Mouse (Mus musculus): ENCODE data around the gene Naga.

Gene Naga

GRCm38 (mm10) chr15:82339150-82339549, 425 bp upstream of the Naga start:
- DNase-seq (ENCODE audit: low spot score in 2 of 2): peak in 1 of 2 experiments; percentile 18

- DNase-seq (ENCODE audit: low spot score in 2 of 2): peak in 1 of 2 experiments; percentile 38
Observed at GRCm38 (mm10) chr15:82337875-82338274, 850 bp downstream of the Naga start.

GRCm38 (mm10) chr15:82336629-82337028, 2.1 kb downstream of the Naga start:
- no peak for DNase-seq (ENCODE audit: low spot score in 2 of 2)

- DNase-seq (ENCODE audit: low spot score in 2 of 2): no peak
Observed at GRCm38 (mm10) chr15:82335194-82335593, 3.5 kb downstream of the Naga start.

- no peak for DNase-seq (ENCODE audit: low spot score in 2 of 2)
Observed at GRCm38 (mm10) chr15:82325382-82325781, 13.3 kb downstream of the Naga start.

- no peak for DNase-seq (ENCODE audit: low spot score in 2 of 2)
Observed at GRCm38 (mm10) chr15:82322195-82322594, 16.5 kb downstream of the Naga start.

- DNase-seq (ENCODE audit: low spot score in 2 of 2): no peak
Observed at GRCm38 (mm10) chr15:82319613-82320012, 19.1 kb downstream of the Naga start.

GRCm38 (mm10) chr15:82317839-82318238, 20.9 kb downstream of the Naga start:
- no peak for DNase-seq (ENCODE audit: low spot score in 2 of 2)

- DNase-seq (ENCODE audit: low spot score in 2 of 2): no peak
Observed at GRCm38 (mm10) chr15:82308416-82308815, 30.3 kb downstream of the Naga start.

GRCm38 (mm10) chr15:82307107-82307506, 31.6 kb downstream of the Naga start:
- DNase-seq (ENCODE audit: low spot score in 2 of 2): no peak

GRCm38 (mm10) chr15:82298764-82299561, 39.8 kb downstream of the Naga start, which contains the start of gene Wbp2nl:
Gene Wbp2nl, plus strand, starts transcription at chr15:82298954.
- no peak for DNase-seq (ENCODE audit: low spot score in 2 of 2)

GRCm38 (mm10) chr15:82294059-82294458, 44.7 kb downstream of the Naga start:
- DNase-seq (ENCODE audit: low spot score in 2 of 2): no peak

- no peak for DNase-seq (ENCODE audit: low spot score in 2 of 2)
Observed at GRCm38 (mm10) chr15:82293271-82293711, 45.4 kb downstream of the Naga start.

GRCm38 (mm10) chr15:82292851-82293250, 45.9 kb downstream of the Naga start:
- DNase-seq (ENCODE audit: low spot score in 2 of 2): no peak

- no peak for DNase-seq (ENCODE audit: low spot score in 2 of 2)
Observed at GRCm38 (mm10) chr15:82290252-82290651, 48.5 kb downstream of the Naga start.

- no peak for DNase-seq (ENCODE audit: low spot score in 2 of 2)
Observed at GRCm38 (mm10) chr15:82286157-82286556, 52.6 kb downstream of the Naga start.

- no peak for DNase-seq (ENCODE audit: low spot score in 2 of 2)
Observed at GRCm38 (mm10) chr15:82280638-82281037, 58.1 kb downstream of the Naga start.

All from spleen, postnatal 36 days (tissue).